ENCODE assay signal across 14 mouse cellular contexts in the genomic region with DNA sequence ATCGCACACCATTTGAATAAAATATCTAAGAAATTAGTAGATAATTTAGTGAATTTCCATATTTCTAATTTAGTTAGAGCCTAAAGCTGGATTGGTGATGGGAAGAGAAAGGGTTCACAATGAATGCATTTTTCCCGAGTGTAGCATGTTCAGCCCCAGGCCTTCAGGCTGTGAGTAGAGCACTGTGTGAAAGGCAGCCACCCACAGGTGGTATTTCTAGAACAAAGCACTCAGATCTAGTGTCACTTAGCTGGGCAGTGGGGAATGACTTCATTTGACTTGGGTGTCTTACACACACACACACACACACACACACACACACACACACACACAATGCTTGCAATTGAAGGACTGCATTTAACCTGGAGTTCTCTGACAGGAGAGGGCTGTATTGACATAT.
"Had no signal": no experiment of that assay in that cellular context is flagged by ENCODE, and none has a peak within 500 bp of the region (broad histone marks: within the 10 kb centered on the region; RNA-seq: fewer than 3 reads in every experiment).

No protein-coding gene starts in this region.

- H3K36me3 ChIP-seq: liver, embryonic 13.5 days; stomach, embryonic 15.5 days had no signal

- H3K4me2 ChIP-seq: liver, embryonic 13.5 days; stomach, embryonic 15.5 days had no signal

- DNase-seq: kidney, adult 2 months; kidney, postnatal 36 days; layer of hippocampus, postnatal 36 days; liver, embryonic 13.5 days; lung, adult 2 months; lung, postnatal 14 days; lung, postnatal 4 days; right cerebral cortex, postnatal 14 days; spleen, adult 18-20 months; thymus, postnatal 25 days had no signal

- H3K27me3 ChIP-seq: liver, embryonic 13.5 days; stomach, embryonic 15.5 days had no signal

- H3K4me1 ChIP-seq: liver, embryonic 13.5 days; stomach, embryonic 15.5 days had no signal

- H3K27ac ChIP-seq: kidney, postnatal 0 days; liver, embryonic 13.5 days; stomach, embryonic 15.5 days had no signal

- H3K9me3 ChIP-seq: liver, embryonic 13.5 days; stomach, embryonic 15.5 days had no signal

- ATAC-seq: intestine, postnatal 0 days had no signal

- H3K9ac ChIP-seq: liver, embryonic 13.5 days; stomach, embryonic 15.5 days had no signal

- H3K4me3 ChIP-seq: left cerebral cortex, adult 2 months; liver, embryonic 13.5 days; stomach, embryonic 15.5 days had no signal
